Mouse (Mus musculus): ENCODE measurements around the gene Hemk1. TPM values are rescaled to one million over a fixed set of nuclear protein-coding genes. Genes with fewer than 3 reads are reported as not detected.
"Not testable (repeated sequence)": the region's sequence is repeated elsewhere in the genome, so short reads cannot be mapped to it uniquely, and the experiment has no call there.

Gene Hemk1
- total and polyA plus RNA-seq, 3 experiments = 9.4 to 48.6 (median 29.6) TPM

DNA sequence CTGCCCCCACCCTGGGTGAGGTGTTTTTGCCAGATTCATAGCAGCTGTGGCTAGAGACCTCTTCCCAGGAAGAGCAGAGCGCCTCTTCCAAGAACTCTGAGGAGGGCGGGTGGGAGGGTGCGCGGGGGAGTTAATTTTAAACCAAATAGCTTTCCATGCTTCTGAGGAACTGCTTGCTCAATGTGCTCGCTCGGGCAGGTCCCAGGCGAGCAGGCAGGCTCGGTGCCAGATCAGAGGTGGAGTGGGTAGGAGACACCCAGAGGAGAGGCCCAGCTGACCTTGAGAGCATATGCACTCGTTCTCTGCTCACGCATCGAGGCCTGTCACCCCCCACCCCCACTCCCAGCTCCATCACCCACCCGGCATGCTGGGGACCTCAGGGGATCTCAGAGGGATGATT, 30.3 kb downstream of the Hemk1 start:
- TF ChIP-seq CTCF (IDR thresholded peaks at IDR 0.05; ENCODE audit: low read depth, low read length) (no peak), TAL1 (conservative IDR thresholded peaks at IDR 0.05; ENCODE audit: low read depth, low read length) (no peak), GATA2 (IDR thresholded peaks at IDR 0.05; ENCODE audit: borderline replicate concordance, low read depth, low read length) (no peak), POLR2AphosphoS5 (IDR thresholded peaks at IDR 0.05; ENCODE audit: insufficient replicate concordance, low read depth, low read length) (no peak), GATA1 (IDR thresholded peaks at IDR 0.05; ENCODE audit: borderline replicate concordance, low read length) (no peak)
- Histone ChIP-seq H3K36me3 (replicated peaks) (peaks cover 20% of the 10 kb centered on the region), H3K27me3 (ENCODE audit: insufficient read depth, low read length) (no peaks in the 10 kb centered on the region), H3K4me3 (ENCODE audit: low read depth, low read length) (peak overlapping the region; percentile 64; the same call in 1 of the 2 replicates), H3K4me1 (ENCODE audit: insufficient read depth, low read depth, low read length) (peaks cover 93% of the 10 kb centered on the region), H3K9me3 (replicated peaks) (no peaks in the 10 kb centered on the region)
- DNase-seq (ENCODE audit: low spot score) (peak; percentile 66), ATAC-seq (ENCODE audit: extremely low read depth, insufficient number of reproducible peaks, low FRiP score, poor library complexity, severe bottlenecking) (0 out of 2 replicates have a peak, but pooled peaks have one; percentile 5)

- no peaks in the 10 kb centered on the region for H3K27me3 ChIP-seq (ENCODE audit: insufficient read depth, low read length)
- DNase-seq (ENCODE audit: low spot score) (peak; percentile 69), ATAC-seq (ENCODE audit: extremely low read depth, insufficient number of reproducible peaks, low FRiP score, poor library complexity, severe bottlenecking) (peak; percentile 52)
- no peak for TF ChIP-seq POLR2AphosphoS5 (IDR thresholded peaks at IDR 0.05; ENCODE audit: insufficient replicate concordance, low read depth, low read length)
- TF ChIP-seq TAL1 (conservative IDR thresholded peaks at IDR 0.05; ENCODE audit: low read depth, low read length) = peak; percentile 37; the same call in 1 of the 2 replicates
- peaks cover 26% of the 10 kb centered on the region for H3K36me3 ChIP-seq (replicated peaks)
- H3K4me1 ChIP-seq (ENCODE audit: insufficient read depth, low read depth, low read length) = peaks cover 93% of the 10 kb centered on the region
- no peaks in the 10 kb centered on the region for H3K9me3 ChIP-seq (replicated peaks)
- H3K4me3 ChIP-seq (ENCODE audit: low read depth, low read length) = peak overlapping the region; percentile 64; the same call in 1 of the 2 replicates
Measured at GRCm38 (mm10) chr9:107307099-107307872, 30.9 kb downstream of the Hemk1 start.

DNA sequence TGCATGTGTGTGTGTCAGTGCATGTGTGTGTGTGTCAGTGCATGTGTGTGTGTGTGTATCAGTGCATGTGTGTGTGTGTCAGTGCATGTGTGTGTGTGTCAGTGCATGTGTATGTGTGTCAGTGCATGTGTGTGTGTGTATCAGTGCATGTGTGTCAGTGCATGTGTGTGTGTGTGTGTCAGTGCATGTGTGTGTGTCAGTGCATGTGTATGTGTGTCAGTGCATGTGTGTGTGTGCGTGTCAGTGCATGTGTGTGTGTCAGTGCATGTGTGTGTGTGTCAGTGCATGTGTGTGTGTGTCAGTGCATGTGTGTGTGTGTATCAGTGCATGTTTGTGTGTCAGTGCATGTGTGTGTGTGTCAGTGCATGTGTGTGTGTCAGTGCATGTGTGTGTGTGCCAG, 31.5 kb downstream of the Hemk1 start:
- ATAC-seq (ENCODE audit: extremely low read depth, insufficient number of reproducible peaks, low FRiP score, poor library complexity, severe bottlenecking); H3K9me3 ChIP-seq (replicated peaks); DNase-seq (ENCODE audit: low spot score); H3K27me3 ChIP-seq (ENCODE audit: insufficient read depth, low read length); H3K4me3 ChIP-seq (ENCODE audit: low read depth, low read length): not testable (repeated sequence)
- Histone ChIP-seq H3K4me1 (ENCODE audit: insufficient read depth, low read depth, low read length) (peaks cover 93% of the 10 kb centered on the region), H3K36me3 (replicated peaks) (peaks cover 32% of the 10 kb centered on the region)
- 0 out of 2 replicates have a peak, but pooled peaks have one; percentile 79 for TF ChIP-seq POLR2AphosphoS5 (IDR thresholded peaks at IDR 0.05; ENCODE audit: insufficient replicate concordance, low read depth, low read length)

GRCm38 (mm10) chr9:107305601-107306542, 32.3 kb downstream of the Hemk1 start:
- H3K9me3 ChIP-seq (replicated peaks) = no peaks in the 10 kb centered on the region
- TF ChIP-seq GATA1 (IDR thresholded peaks at IDR 0.05; ENCODE audit: borderline replicate concordance, low read length) = no peak
- no peak for TF ChIP-seq GATA2 (IDR thresholded peaks at IDR 0.05; ENCODE audit: borderline replicate concordance, low read depth, low read length)
- no peak for TF ChIP-seq POLR2AphosphoS5 (IDR thresholded peaks at IDR 0.05; ENCODE audit: insufficient replicate concordance, low read depth, low read length)
- TF ChIP-seq TAL1 (conservative IDR thresholded peaks at IDR 0.05; ENCODE audit: low read depth, low read length) = no peak
- TF ChIP-seq CTCF (IDR thresholded peaks at IDR 0.05; ENCODE audit: low read depth, low read length) = no peak
- H3K36me3 ChIP-seq (replicated peaks) = peaks cover 40% of the 10 kb centered on the region
- peaks cover 93% of the 10 kb centered on the region for H3K4me1 ChIP-seq (ENCODE audit: insufficient read depth, low read depth, low read length)
- no peaks in the 10 kb centered on the region for H3K27me3 ChIP-seq (ENCODE audit: insufficient read depth, low read length)
- H3K4me3 ChIP-seq (ENCODE audit: low read depth, low read length) = peak overlapping the region; percentile 38; the same call in 1 of the 2 replicates
- DNase-seq (ENCODE audit: low spot score) (no peak), ATAC-seq (ENCODE audit: extremely low read depth, insufficient number of reproducible peaks, low FRiP score, poor library complexity, severe bottlenecking) (no peak)

GRCm38 (mm10) chr9:107305012-107305411, 33.1 kb downstream of the Hemk1 start:
- DNase-seq (ENCODE audit: low spot score) (no peak), ATAC-seq (ENCODE audit: extremely low read depth, insufficient number of reproducible peaks, low FRiP score, poor library complexity, severe bottlenecking) (no peak)
- H3K4me3 ChIP-seq (ENCODE audit: low read depth, low read length) = no peak overlapping the region
- no peaks in the 10 kb centered on the region for H3K27me3 ChIP-seq (ENCODE audit: insufficient read depth, low read length)
- peaks cover 97% of the 10 kb centered on the region for H3K4me1 ChIP-seq (ENCODE audit: insufficient read depth, low read depth, low read length)
- H3K9me3 ChIP-seq (replicated peaks) = no peaks in the 10 kb centered on the region
- no peak for TF ChIP-seq GATA2 (IDR thresholded peaks at IDR 0.05; ENCODE audit: borderline replicate concordance, low read depth, low read length)
- no peak for TF ChIP-seq TAL1 (conservative IDR thresholded peaks at IDR 0.05; ENCODE audit: low read depth, low read length)
- TF ChIP-seq POLR2AphosphoS5 (IDR thresholded peaks at IDR 0.05; ENCODE audit: insufficient replicate concordance, low read depth, low read length) = no peak; the same call in 1 of the 2 replicates
- TF ChIP-seq GATA1 (IDR thresholded peaks at IDR 0.05; ENCODE audit: borderline replicate concordance, low read length) = no peak
- TF ChIP-seq CTCF (IDR thresholded peaks at IDR 0.05; ENCODE audit: low read depth, low read length) = no peak
- peaks cover 49% of the 10 kb centered on the region for H3K36me3 ChIP-seq (replicated peaks)

GRCm38 (mm10) chr9:107304383-107304782, 33.8 kb downstream of the Hemk1 start:
- H3K4me1 ChIP-seq (ENCODE audit: insufficient read depth, low read depth, low read length) = peaks cover 94% of the 10 kb centered on the region
- TF ChIP-seq GATA1 (IDR thresholded peaks at IDR 0.05; ENCODE audit: borderline replicate concordance, low read length) (no peak), TAL1 (conservative IDR thresholded peaks at IDR 0.05; ENCODE audit: low read depth, low read length) (no peak), CTCF (IDR thresholded peaks at IDR 0.05; ENCODE audit: low read depth, low read length) (no peak), POLR2AphosphoS5 (IDR thresholded peaks at IDR 0.05; ENCODE audit: insufficient replicate concordance, low read depth, low read length) (no peak), GATA2 (IDR thresholded peaks at IDR 0.05; ENCODE audit: borderline replicate concordance, low read depth, low read length) (no peak)
- H3K9me3 ChIP-seq (replicated peaks) = no peaks in the 10 kb centered on the region
- H3K4me3 ChIP-seq (ENCODE audit: low read depth, low read length) = no peak overlapping the region
- H3K36me3 ChIP-seq (replicated peaks) = peaks cover 55% of the 10 kb centered on the region
- ATAC-seq (ENCODE audit: extremely low read depth, insufficient number of reproducible peaks, low FRiP score, poor library complexity, severe bottlenecking) (no peak), DNase-seq (ENCODE audit: low spot score) (no peak)
- no peaks in the 10 kb centered on the region for H3K27me3 ChIP-seq (ENCODE audit: insufficient read depth, low read length)
